Mouse (Mus musculus) A20 (cell line): ENCODE measurements at regions not wholly inside any gene's neighbourhood (a gene's known extent, or its start where the extent isn't known, plus 50 kb on each side); places are given as distances from the start of the nearest gene placed in this dataset.

Experiments used
- DNase-seq: peaks from one replicate; pipeline ENCODE4 v3.0.0-alpha.2; 2011; ENCODE audit warnings: low read depth, low spot score

- DNase-seq = no peak
These were observed 436.4 kb downstream of the Tns3 start for GRCm38 (mm10) chr11:8227772-8228425.

DNA sequence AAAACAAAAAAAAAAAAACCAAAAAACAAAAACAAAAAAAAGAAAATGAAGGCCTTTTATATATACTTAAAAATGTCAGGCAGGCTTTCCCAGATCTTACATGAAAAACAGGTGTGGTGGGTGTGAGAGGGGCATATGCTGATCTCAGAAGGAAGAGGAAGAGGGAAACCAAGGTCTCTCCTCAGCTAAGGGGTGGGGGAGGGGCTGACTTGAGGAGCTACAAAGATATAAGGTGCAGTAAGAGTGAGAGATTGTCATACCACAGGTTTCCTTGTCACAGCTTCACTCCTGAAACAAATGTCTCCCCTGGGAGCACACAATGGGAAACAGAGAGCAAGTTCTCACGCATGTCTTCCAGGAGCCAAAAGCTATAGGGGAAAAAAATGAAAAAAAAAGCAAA lies 440.0 kb downstream of the Tns3 start:
- no peak for DNase-seq

GRCm38 (mm10) chr11:8220618-8221017 lies 443.7 kb downstream of the Tns3 start:
- no peak for DNase-seq

GRCm38 (mm10) chr11:8219911-8220310 lies 444.4 kb downstream of the Tns3 start:
- no peak for DNase-seq

GRCm38 (mm10) chr11:8215634-8216033 lies 448.7 kb downstream of the Tns3 start:
- no peak for DNase-seq

DNA sequence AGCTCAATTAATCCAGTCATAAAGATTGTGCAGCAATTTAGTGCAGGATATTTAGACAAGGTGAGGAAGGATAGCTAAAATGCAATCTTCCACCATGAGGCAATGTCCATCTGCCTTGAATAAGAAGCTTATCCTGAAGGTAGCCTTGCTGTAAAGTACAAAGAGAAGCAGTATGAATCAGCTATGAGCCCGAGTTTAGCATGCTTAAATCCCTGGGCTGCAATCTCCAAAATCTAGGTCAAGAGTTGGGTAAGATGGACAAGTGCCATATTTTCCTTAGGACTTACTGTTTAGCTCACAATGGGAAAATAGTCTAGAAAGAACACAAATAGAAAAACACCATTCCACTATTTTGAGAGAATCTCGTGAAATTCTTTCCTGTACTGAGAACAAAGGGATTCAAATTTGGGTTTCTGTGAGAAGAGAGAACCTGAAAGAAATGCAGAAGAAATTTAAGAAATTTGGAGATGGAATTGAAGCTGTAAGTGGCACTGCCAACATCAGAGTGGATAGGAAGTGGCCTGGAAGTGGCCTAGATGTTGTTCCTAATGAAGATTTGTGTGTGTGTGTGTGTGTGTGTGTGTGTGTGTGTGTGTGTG lies 449.9 kb downstream of the Tns3 start:
- DNase-seq = no peak

- no peak for DNase-seq
These were observed 451.2 kb downstream of the Tns3 start for GRCm38 (mm10) chr11:8213130-8213529.

DNA sequence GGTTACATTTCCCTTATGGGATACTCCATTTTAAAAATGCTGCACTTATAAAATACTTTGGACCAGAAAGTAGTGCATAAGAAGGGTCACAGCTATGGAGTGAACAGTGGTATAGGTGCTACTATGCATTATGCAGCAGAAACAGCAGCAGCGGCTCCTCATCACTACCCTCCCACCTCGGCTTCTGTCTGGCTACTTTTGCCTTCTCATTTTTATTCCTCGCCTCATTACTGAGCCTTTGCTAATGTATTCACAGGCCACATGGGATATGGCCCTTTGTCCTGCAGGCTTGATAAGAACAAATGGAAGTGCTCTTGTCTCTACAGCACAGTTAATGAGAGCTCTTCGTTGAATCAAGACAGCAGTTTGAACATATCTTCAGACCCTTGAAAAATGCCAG lies 451.6 kb downstream of the Tns3 start:
- no peak for DNase-seq

- no peak for DNase-seq
These were observed 455.3 kb downstream of the Tns3 start for GRCm38 (mm10) chr11:8209041-8209440.

DNA sequence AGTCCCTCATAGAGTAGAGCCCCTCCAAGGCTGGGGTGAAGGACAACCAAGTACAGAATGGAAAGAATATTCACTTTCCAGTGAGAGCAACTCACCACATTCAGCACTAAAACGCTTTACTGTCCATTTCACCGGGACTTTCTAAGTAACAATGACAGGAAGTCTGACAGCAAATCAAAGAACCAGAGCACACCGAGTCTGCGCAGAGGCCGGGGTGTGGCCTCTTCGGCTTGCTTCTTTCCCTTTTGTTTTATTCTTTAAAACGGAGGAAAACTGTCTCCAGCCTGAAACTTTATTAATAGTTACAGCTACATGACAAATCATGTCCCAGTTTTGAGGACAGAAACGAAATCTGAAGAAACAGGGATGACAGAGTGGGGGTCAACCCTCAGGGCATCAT lies 465.0 kb downstream of the Tns3 start:
- no peak for DNase-seq
